Mouse (Mus musculus): ENCODE measurements around the gene Prune1. TPM values are rescaled to one million over a fixed set of nuclear protein-coding genes. Genes with fewer than 3 reads are reported as not detected.
"Not testable (repeated sequence)": the region's sequence is repeated elsewhere in the genome, so short reads cannot be mapped to it uniquely, and the experiment has no call there.

The Prune1 gene
- total RNA-seq, 2 experiments from 2014 or later = 24.1 to 26.6 TPM

DNA sequence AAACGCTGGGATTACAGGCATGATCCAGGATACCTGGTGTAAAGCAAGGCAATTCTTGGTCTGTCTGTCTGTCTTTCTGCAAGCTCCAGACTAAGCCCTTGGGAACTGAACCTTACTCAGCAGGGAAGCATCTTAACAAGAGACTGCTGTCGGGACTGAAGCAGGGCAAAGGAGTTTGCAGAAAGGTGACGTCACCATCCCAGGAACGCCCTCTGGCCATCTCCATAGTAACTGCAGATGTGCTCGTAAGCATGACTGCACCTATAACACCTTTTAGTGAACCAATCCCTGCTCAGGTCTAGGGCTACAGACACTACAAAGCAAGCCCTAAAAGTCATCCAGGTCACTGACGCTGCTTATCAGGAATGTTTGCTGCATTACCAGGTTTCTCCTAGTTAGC lies 57.6 kb downstream of the Prune1 start:
- DNase-seq = no peak
- intact Hi-C loops (cut with DNase I) = no loop called here

DNA sequence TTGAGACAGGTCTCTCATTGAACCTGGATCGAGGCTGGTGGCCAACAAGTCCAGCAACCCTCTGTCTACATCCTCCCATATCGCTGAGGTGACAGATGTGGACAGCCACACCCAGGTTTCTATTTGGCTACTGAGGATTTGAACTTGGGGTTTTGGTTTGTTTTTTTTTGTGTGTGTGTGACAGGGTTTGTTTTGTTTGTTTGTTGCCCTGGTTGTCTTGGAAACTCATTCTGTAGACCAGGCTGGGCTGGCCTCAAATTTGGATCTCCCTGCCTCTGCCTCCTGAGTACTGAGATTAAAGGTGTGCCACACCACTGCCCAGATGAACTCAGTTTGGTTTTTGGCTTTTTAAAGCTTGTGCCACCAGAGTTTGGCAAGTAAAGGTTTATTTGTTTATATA lies 58.8 kb downstream of the Prune1 start:
- intact Hi-C loops (cut with DNase I) = no loop called here
- no peak for DNase-seq

DNA sequence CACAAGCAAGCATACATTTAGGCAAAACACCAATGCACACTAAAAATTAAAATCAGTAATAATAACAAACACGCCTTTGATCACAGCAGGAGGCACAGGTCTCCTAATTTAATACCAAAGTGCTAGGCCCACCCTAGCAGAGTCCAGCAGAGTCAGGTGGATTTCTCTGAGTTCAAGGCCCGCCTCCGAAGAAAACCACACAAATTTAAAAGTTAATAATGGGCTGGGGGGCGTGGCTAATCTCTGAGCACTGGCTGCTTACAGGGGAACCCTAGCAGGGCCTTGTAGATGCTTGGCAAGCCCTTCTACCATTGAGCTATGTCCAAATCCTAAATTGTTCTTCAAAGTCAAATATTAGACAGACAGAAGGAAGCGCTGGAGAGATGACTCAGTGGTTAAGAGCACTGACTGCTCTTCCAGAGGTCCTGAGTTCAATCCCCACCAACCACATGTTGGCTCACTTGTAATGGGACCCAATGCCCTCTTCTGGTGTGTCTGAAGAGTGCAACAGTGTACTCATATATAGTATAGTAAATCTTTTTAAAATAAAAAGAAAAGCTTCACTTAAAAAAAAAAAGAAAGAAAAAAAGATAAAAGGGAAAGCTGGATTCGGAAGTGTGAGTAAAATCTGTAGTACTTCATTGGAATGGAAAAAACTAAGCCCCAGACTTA lies 63.3 kb downstream of the Prune1 start:
- intact Hi-C loops (cut with DNase I) = loop anchor here (5.0 kb wide), 1 partner anchor 64 kb away; the partner anchor contains the start of genes Mindy1 and Prune1
- DNase-seq = no peak

DNA sequence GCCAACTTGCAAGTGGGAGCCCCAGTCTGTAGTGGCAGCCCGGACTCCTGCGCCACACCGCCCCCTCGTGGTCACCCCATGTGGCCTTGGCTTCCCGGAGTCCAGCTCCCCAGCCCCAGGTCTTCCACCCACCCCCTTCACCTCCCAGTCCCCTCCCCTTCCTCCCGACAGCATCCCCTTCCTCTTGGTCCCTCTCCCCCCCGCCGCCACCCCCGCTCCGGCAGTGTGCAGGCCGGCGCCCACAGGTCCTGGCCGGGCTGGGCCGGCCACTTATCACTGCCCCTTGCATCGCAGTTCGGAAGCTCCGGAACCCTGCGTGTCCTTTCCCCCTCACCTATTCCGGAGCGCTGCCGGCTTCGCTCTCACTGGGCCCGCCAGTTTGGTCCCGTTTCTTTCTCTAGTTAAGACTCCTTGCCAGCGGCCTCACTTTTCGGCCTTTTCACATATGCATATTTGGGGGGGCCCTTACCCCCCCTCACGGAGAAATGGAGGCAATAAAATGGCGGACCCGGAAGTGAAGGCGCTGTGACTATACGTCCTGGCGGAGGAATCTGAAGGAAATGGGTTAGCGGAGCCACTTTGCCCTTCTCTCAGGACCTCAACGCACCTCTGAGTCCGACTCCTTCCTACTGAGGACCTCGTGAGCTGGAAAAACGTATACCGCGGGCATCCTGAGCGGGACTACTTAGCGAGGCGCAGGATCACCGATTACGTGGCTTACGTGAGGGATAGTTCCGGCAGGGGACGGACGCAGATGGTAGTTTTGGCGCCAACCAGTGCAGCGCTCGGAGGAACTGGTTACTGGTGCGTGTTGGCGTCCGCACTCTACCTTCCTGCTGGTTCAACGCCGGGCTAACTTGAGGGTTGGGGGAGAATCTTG lies 64.4 kb downstream of the Prune1 start, which contains the start of gene Gabpb2:
Gene Gabpb2 (minus strand): TSS at position 662 of the 880 bp plus-strand sequence.
- peak; percentile 97 to 99 for DNase-seq
- intact Hi-C loops (cut with DNase I) = loop anchor here (1.0 to 5.0 kb wide), 4 partner anchors 11 to 75 kb away; partner anchors contain the start of genes Cdc42se1, Mindy1, Prune1 and Tnfaip8l2

DNA sequence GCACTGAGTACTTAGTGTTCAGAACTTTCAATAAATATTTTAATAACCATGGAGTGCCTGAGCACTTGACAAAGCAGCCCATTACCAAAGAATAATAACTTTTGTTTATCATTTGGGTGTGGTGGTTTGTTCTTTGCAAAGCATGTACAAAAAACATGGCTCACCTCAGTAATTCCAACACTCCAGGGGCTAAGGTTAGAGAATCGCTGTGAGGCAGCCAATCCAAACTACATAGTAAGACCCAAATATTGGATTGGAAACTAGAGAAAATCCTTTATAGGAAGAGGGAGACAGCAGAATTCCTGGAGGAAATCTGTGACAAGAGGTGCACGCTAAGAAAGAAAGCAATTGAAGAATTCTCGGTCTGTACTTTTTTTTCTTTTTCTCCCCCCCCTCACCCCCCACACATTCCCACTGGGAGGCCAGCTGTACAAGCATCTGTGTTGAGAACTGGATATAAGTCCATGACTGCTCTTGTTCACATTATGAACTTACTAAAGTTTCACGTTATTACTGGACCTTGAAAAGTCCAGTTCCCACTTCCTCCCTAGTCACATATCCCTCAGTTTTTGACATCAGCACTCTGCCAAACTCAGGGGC lies 65.1 kb downstream of the Prune1 start:
- no peak for DNase-seq

DNA sequence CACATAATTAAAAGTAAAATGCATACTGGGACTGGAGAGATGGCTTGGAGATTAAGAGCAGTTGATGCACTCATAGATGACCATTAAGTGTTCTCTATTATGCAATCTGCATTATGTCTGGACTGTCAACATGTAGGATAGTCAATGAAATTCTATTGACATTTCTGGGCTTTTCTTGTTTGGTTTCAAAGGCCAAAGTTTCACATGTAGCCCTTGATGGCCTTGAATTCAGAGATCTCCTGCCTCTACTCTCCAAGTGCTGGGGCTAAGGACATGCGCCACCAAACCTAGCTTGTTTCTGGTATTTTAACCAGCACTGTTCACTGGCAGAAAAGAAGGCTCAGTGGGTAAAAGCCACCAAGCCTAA lies 68.3 kb downstream of the Prune1 start:
- DNase-seq = no peak
- intact Hi-C loops (cut with DNase I) = no loop called here

More for the DNA sequence above, 65.1 kb downstream of the Prune1 start:
- intact Hi-C loops (cut with DNase I) = loop anchor here (1.0 to 5.0 kb wide), 4 partner anchors 12 to 74 kb away; partner anchors contain the start of genes Cdc42se1, Mindy1, Prune1 and Tnfaip8l2

DNA sequence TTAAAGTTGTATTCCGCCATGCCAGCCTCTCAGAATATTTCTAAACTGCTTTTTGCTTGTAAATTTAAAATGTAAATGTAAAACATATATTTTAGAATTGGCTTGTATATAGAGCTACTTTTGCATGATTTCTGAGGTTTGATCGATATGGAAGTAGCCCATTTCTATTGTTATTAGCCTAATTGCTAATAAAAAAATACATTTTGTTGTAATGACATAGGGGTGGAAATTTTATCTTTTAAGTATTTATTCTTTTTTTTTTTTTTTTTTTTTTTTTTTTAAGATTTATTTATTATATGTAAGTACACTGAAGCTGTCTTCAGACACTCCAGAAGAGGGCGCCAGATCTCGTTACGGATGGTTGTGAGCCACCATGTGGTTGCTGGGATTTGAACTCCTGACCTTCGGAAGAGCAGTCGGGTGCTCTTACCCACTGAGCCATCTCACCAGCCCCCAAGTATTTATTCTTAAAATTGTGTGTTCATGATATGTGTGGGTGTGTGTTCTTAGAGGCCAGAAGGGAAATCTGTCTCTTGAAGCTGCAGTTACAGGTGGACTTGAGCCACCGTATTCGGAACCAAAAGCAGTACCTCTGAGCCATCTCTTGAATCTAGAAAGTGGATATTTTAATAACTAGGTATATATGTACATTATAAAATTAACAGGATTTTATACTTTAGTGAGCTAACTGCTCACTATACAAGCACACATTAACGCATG lies 68.8 kb downstream of the Prune1 start:
- DNase-seq; intact Hi-C loops (cut with DNase I): not testable (repeated sequence)

DNA sequence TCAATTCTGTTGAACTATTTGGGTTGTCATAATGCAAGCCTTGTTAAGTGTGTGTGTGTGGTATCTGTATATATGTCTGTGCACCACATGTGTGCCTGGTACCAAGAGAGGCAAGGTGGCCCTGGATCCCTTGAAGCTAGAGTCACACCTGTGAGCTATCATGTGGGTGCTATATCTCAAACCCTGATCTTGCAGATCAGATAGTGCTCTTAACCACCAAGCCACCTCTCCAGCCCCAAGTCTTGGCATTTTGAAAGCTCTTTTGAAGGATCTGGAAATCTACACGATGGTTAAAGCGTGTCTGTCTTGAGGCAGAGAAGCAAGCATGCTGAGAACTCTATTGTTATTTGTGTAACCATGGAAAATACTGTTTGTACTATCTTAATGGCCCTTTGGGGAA lies 71.3 kb downstream of the Prune1 start:
- intact Hi-C loops (cut with DNase I) = no loop called here
- DNase-seq = no peak

DNA sequence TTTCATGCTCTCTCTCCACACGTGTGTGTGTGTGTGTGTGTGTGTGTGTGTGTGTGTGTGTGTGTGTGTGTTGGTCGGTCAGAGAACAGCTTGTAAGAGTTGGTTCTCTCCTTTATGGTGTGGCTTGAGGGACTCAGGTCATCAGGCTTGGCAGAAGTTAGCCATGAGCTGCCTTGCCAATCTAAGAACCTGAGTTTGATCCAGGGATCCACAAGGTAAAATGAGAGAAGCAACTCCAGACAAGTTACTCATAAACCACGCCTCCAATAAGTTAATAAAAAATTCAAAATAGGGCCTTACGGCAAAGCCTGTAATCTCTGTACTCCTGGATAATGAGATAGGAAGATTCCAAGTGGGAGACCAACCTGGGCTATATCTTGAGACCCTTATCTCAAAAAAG lies 73.6 kb downstream of the Prune1 start:
- no peak for DNase-seq
- intact Hi-C loops (cut with DNase I) = no loop called here

DNA sequence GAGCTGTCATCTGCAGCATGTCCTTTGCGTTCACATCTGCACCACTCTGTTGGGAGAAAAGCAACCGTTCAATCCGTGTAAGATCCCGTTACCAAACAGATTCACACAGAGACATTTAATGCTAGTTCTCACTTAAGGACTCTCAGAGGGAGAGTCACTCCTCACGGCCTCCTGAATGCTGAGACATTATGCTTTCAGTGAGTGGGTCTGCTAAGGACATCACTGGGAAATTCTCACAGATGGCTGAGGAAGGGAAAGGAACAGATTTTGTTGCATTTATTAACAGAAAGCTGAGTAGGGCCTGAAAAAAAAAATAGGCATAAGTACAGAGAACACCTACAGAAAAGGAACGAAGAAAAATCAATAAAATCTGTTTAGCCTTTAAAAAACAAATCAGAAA lies 78.0 kb downstream of the Prune1 start:
- DNase-seq = no peak
- intact Hi-C loops (cut with DNase I) = no loop called here

Other genes starting within 250 kb of the Prune1 start
- 100 to 1,000 TPM; 136 to 151 TPM for gene Psmd4, start 239.5 kb downstream of the Prune1 start, total RNA-seq (2021)
- gene Pip5k1a, start 175.1 kb downstream of the Prune1 start, total RNA-seq (2021) = 10 to 100 TPM; 16.5 to 17.1 TPM
- 10 to 100 TPM; 31.7 to 35.2 TPM for gene Vps72, start 171.1 kb downstream of the Prune1 start, total RNA-seq (2021)
- gene Tmod4, start 157.6 kb downstream of the Prune1 start, total RNA-seq (2021) = 10 to 100 TPM; 17.6 to 29.1 TPM
- 10 to 100 TPM; 24.1 to 37.5 TPM for gene Scnm1, start 148.1 kb downstream of the Prune1 start, total RNA-seq (2021)
- gene Lysmd1, start 148.0 kb downstream of the Prune1 start, total RNA-seq (2021) = 1 to 10 TPM; 5.8 to 6.5 TPM
- gene Tnfaip8l2, start 139.7 kb downstream of the Prune1 start, total RNA-seq (2021) = 1 to 10 TPM; 1.4 to 2.7 TPM
- gene Sema6c, start 121.6 kb downstream of the Prune1 start, total RNA-seq (2021) = 10 to 100 TPM in 1 of 2 experiments, 1 to 10 TPM in 1; 4.7 to 10.2 TPM
- gene Gabpb2, start 64.2 kb downstream of the Prune1 start, total RNA-seq (2021) = 10 to 100 TPM; 10.9 to 11.7 TPM
- gene Cdc42se1, start 53.3 kb downstream of the Prune1 start, total RNA-seq (2021) = 10 to 100 TPM; 20.4 to 22.8 TPM
- 1 to 10 TPM; 6.1 to 8.5 TPM for gene Mllt11, start 49.9 kb downstream of the Prune1 start, total RNA-seq (2021)
- gene Gm128, start 40.5 kb downstream of the Prune1 start, total RNA-seq (2021) = not detected
- not detected for gene Bnipl, start 30.9 kb downstream of the Prune1 start, total RNA-seq (2021)
- gene Mindy1, start 731 bp downstream of the Prune1 start, total RNA-seq (2021) = 10 to 100 TPM; 26.7 to 26.8 TPM
- gene Anxa9, start 25.1 kb upstream of the Prune1 start, total RNA-seq (2021) = under 1 TPM; 0.53 to 0.60 TPM
- 10 to 100 TPM; 36.4 to 45.9 TPM for gene Cers2, start 32.7 kb upstream of the Prune1 start, total RNA-seq (2021)
- gene Setdb1, start 75.1 kb upstream of the Prune1 start, total RNA-seq (2021) = 10 to 100 TPM; 12.6 to 13.8 TPM
- not detected for gene 4930558C23Rik, start 120.8 kb upstream of the Prune1 start, total RNA-seq (2021)
- gene Arnt, start 152.3 kb upstream of the Prune1 start, total RNA-seq (2021) = 10 to 100 TPM; 39.7 to 43.0 TPM
- gene Ctsk, start 217.2 kb upstream of the Prune1 start, total RNA-seq (2021) = 1 to 10 TPM; 9.5 to 9.6 TPM
- 10 to 100 TPM; 12.8 to 27.3 TPM for gene Ctss, start 244.7 kb upstream of the Prune1 start, total RNA-seq (2021)

Measured in heart, postnatal 36 days (tissue).